Mouse (Mus musculus): ENCODE measurements around the gene Htr1d. TPM values are rescaled to one million over a fixed set of nuclear protein-coding genes. Genes with fewer than 3 reads are reported as not detected.

The Htr1d gene
- total and polyA plus RNA-seq, 3 experiments, result not detected

DNA sequence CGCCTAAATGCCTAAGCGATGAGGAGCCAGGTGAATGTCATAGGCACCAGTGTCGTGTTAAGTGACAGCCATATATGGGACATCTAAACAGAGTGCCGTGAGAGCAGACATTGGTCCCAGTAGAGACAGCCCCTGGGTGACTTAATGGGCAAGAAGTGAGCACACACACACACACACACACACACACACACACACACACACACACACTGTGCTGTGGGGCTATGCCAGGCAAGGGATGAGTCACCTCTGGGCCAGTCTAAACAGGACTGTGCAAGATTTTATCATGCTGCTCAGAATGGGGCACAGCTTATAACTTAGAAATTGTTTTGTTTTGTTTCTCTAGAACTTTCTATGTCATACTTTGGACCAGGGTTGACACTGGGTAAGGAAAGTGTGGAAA is 10.7 kb downstream of the Htr1d start:
- Histone ChIP-seq H3K27me3 (ENCODE audit: control insufficient read depth in 1 of 2, insufficient read depth in 2 of 2, low read length in 2 of 2) (no peaks in the 10 kb centered on the region), H3K4me1 (ENCODE audit: control insufficient read depth in 1 of 2, insufficient read depth in 2 of 2, low read length in 2 of 2) (no peaks in the 10 kb centered on the region), H3K4me3 (ENCODE audit: control insufficient read depth in 1 of 2, insufficient read depth in 1 of 2, low read depth in 2 of 2, low read length in 2 of 2) (no peak overlapping the region), H3K79me2 (ENCODE audit: control insufficient read depth, insufficient read depth, low read length, poor library complexity) (no peaks in the 10 kb centered on the region), H3K27ac (ENCODE audit: control insufficient read depth, low read depth, low read length) (no peak overlapping the region), H3K9ac (ENCODE audit: control insufficient read depth, low read depth, low read length, poor library complexity, severe bottlenecking) (no peak overlapping the region), H3K9me3 (replicated peaks; ENCODE audit: insufficient read depth, low read length) (no peaks in the 10 kb centered on the region), H3K36me3 (ENCODE audit: control insufficient read depth in 1 of 2, insufficient read depth in 2 of 2, low read length in 2 of 2) (peaks cover 0 to 3% of the 10 kb centered on the region in 2 experiments; a peak in 1 of 4 replicates)
- no peak for TF ChIP-seq ZKSCAN1 (IDR thresholded peaks at IDR 0.05; ENCODE audit: low read depth, low read length)
- no peak for TF ChIP-seq JUND (IDR thresholded peaks at IDR 0.05; ENCODE audit: low read depth, low read length)
- TF ChIP-seq KAT2A (conservative IDR thresholded peaks at IDR 0.05; ENCODE audit: low read depth, low read length), result no peak
- no peak for TF ChIP-seq MAZ (IDR thresholded peaks at IDR 0.05; ENCODE audit: low read depth, low read length)
- no peak for TF ChIP-seq EP300 (IDR thresholded peaks at IDR 0.05; ENCODE audit: low read depth in 1 of 2, low read length in 2 of 2)
- TF ChIP-seq UBTF (IDR thresholded peaks at IDR 0.05; ENCODE audit: borderline replicate concordance, insufficient read depth, low read depth, low read length), result no peak
- TF ChIP-seq CTCF (IDR thresholded peaks at IDR 0.05 in 2 of 3, conservative IDR thresholded peaks at IDR 0.05 in 1 of 3; ENCODE audit: control insufficient read depth in 1 of 3, insufficient read depth in 1 of 3, low read depth in 2 of 3, low read length in 3 of 3, poor library complexity in 1 of 3, severe bottlenecking in 1 of 3), result no peak
- no peak for TF ChIP-seq USF2 (IDR thresholded peaks at IDR 0.05; ENCODE audit: borderline replicate concordance in 1 of 2, insufficient read depth in 1 of 2, low read depth in 1 of 2, low read length in 2 of 2)
- no peak for TF ChIP-seq MEF2A (IDR thresholded peaks at IDR 0.05; ENCODE audit: extremely low read depth, insufficient replicate concordance, low read depth, low read length, poor library complexity, severe bottlenecking)
- no peak for TF ChIP-seq ZC3H11A (IDR thresholded peaks at IDR 0.05; ENCODE audit: low read depth, low read length)
- no peak for TF ChIP-seq RAD21 (IDR thresholded peaks at IDR 0.05; ENCODE audit: low read depth, low read length)
- no peak for TF ChIP-seq RCOR1 (IDR thresholded peaks at IDR 0.05; ENCODE audit: low read depth, low read length)
- TF ChIP-seq NRF1 (IDR thresholded peaks at IDR 0.05; ENCODE audit: insufficient read depth, low read depth, low read length, poor library complexity, severe bottlenecking), result no peak
- no peak for TF ChIP-seq BHLHE40 (IDR thresholded peaks at IDR 0.05; ENCODE audit: borderline replicate concordance, low read depth, low read length)
- TF ChIP-seq E2F4 (IDR thresholded peaks at IDR 0.05; ENCODE audit: borderline replicate concordance, low read depth, low read length), result no peak
- TF ChIP-seq SMC3 (IDR thresholded peaks at IDR 0.05; ENCODE audit: low read depth, low read length), result no peak
- peak; percentile 25 for DNase-seq (ENCODE audit: low read depth, low spot score)

DNA sequence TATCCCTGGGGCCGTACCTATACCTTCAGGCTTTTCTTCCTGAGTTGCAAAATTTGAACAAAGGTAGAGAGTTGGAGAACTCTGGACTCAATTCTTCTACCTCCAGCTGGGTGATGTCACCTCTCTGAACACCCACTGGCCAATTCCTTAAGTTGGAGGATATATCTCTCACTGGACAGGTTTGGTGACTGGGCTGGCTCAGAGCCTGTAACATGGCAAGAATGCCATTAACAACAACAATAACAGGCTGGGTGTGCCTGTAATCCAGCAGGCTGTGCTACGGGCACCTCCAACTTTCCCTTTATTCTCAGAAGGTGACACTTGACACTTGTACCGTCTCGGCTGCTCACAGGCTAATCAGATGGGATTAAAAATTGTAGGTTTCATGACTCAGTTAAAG is 15.8 kb downstream of the Htr1d start:
- no peak for DNase-seq (ENCODE audit: low read depth, low spot score)

More for the DNA sequence above, 15.8 kb downstream of the Htr1d start:
- H3K79me2 ChIP-seq (ENCODE audit: control insufficient read depth, insufficient read depth, low read length, poor library complexity), result no peaks in the 10 kb centered on the region
- TF ChIP-seq USF1 (IDR thresholded peaks at IDR 0.05; ENCODE audit: low read depth, low read length), result no peak
- no peak for TF ChIP-seq ZNF384 (IDR thresholded peaks at IDR 0.05; ENCODE audit: low read depth, low read length)
- TF ChIP-seq MEF2A (IDR thresholded peaks at IDR 0.05; ENCODE audit: extremely low read depth, insufficient replicate concordance, low read depth, low read length, poor library complexity, severe bottlenecking), result no peak
- no peak for TF ChIP-seq E2F4 (IDR thresholded peaks at IDR 0.05; ENCODE audit: borderline replicate concordance, low read depth, low read length)
- no peak for TF ChIP-seq SIN3A (IDR thresholded peaks at IDR 0.05; ENCODE audit: low read length)
- TF ChIP-seq RCOR1 (IDR thresholded peaks at IDR 0.05; ENCODE audit: low read depth, low read length), result no peak
- no peak for TF ChIP-seq TAL1 (IDR thresholded peaks at IDR 0.05; ENCODE audit: low read length)
- TF ChIP-seq CHD2 (IDR thresholded peaks at IDR 0.05; ENCODE audit: low read length), result no peak
- no peak for TF ChIP-seq BHLHE40 (IDR thresholded peaks at IDR 0.05; ENCODE audit: borderline replicate concordance, low read depth, low read length)
- no peak for TF ChIP-seq POLR2AphosphoS5 (IDR thresholded peaks at IDR 0.05; ENCODE audit: borderline replicate concordance, low read depth, low read length)
- TF ChIP-seq EP300 (IDR thresholded peaks at IDR 0.05; ENCODE audit: low read depth in 1 of 2, low read length in 2 of 2), result no peak
- no peak for TF ChIP-seq MYC (IDR thresholded peaks at IDR 0.05; ENCODE audit: low read depth, low read length)
- no peak for TF ChIP-seq MYB (IDR thresholded peaks at IDR 0.05; ENCODE audit: low read depth, low read length)
- TF ChIP-seq RAD21 (IDR thresholded peaks at IDR 0.05; ENCODE audit: low read depth, low read length), result no peak
- TF ChIP-seq POLR2A (IDR thresholded peaks at IDR 0.05; ENCODE audit: control insufficient read depth in 1 of 2, insufficient read depth in 1 of 2, low read depth in 1 of 2, low read length in 2 of 2, poor library complexity in 1 of 2), result no peak
- no peak for TF ChIP-seq GABPA (IDR thresholded peaks at IDR 0.05; ENCODE audit: low read depth, low read length)
- TF ChIP-seq UBTF (IDR thresholded peaks at IDR 0.05; ENCODE audit: borderline replicate concordance, insufficient read depth, low read depth, low read length), result no peak
- no peak for TF ChIP-seq NRF1 (IDR thresholded peaks at IDR 0.05; ENCODE audit: insufficient read depth, low read depth, low read length, poor library complexity, severe bottlenecking)
- no peak for TF ChIP-seq ZKSCAN1 (IDR thresholded peaks at IDR 0.05; ENCODE audit: low read depth, low read length)
- H3K27me3 ChIP-seq (ENCODE audit: control insufficient read depth in 1 of 2, insufficient read depth in 2 of 2, low read length in 2 of 2), result no peaks in the 10 kb centered on the region
- no peaks in the 10 kb centered on the region for H3K9me3 ChIP-seq (replicated peaks; ENCODE audit: insufficient read depth, low read length)
- H3K9ac ChIP-seq (ENCODE audit: control insufficient read depth, low read depth, low read length, poor library complexity, severe bottlenecking), result no peak overlapping the region
- H3K4me3 ChIP-seq (ENCODE audit: control insufficient read depth in 1 of 2, insufficient read depth in 1 of 2, low read depth in 2 of 2, low read length in 2 of 2), result no peak overlapping the region
- H3K4me1 ChIP-seq (ENCODE audit: control insufficient read depth in 1 of 2, insufficient read depth in 2 of 2, low read length in 2 of 2), result no peaks in the 10 kb centered on the region
- no peaks in the 10 kb centered on the region for H3K36me3 ChIP-seq (ENCODE audit: control insufficient read depth in 1 of 2, insufficient read depth in 2 of 2, low read length in 2 of 2)
- H3K27ac ChIP-seq (ENCODE audit: control insufficient read depth, low read depth, low read length), result no peak overlapping the region
